Mouse (Mus musculus) skeletal muscle tissue, postnatal 0 days (tissue): ENCODE data around the gene Xkr8. TPM values are rescaled to one million over a fixed set of nuclear protein-coding genes. Genes with fewer than 3 reads are reported as not detected.

Source experiments
- polyA plus RNA-seq: library from polyadenylated mRNA; unstranded; fragments of >200 nt; fragmentation: Nextera tagmentation; extraction: Ambion mirVana; gene quantifications from 2 replicates; pipeline ENCODE4 v1.2.1, GENCODE M21; 2015

Xkr8 gene
- polyA plus RNA-seq: 2.4 and 3.6 TPM in 2 replicates

DNA sequence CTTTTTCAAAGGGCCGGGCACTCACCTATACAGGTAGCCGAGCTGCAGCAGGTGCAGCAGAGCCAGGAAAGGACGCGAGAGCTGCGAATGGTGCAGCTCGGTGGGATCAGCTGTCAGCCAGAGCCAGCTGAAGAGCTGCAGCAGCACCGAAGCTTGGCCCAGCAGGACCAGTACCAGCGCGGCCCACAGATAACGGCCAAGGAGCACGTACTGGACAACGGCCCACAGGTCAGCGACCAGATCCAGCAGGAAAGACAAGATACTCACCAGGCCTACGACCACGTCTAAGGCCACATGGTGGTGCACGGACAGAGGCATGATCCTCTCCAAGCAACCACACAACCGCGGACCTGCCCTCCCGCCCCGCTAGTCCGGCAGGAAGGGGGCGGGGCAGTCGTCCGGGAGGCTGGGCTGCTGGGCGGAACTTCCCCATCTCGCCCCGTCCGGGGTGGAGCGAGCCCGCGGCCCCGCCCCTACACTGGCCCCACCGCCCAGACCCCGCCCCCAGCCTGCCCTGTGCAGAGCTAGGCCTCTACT is at the start of gene Xkr8:
TSS of gene Xkr8 (minus strand) at position 399 of the 537 bp plus-strand sequence.

DNA sequence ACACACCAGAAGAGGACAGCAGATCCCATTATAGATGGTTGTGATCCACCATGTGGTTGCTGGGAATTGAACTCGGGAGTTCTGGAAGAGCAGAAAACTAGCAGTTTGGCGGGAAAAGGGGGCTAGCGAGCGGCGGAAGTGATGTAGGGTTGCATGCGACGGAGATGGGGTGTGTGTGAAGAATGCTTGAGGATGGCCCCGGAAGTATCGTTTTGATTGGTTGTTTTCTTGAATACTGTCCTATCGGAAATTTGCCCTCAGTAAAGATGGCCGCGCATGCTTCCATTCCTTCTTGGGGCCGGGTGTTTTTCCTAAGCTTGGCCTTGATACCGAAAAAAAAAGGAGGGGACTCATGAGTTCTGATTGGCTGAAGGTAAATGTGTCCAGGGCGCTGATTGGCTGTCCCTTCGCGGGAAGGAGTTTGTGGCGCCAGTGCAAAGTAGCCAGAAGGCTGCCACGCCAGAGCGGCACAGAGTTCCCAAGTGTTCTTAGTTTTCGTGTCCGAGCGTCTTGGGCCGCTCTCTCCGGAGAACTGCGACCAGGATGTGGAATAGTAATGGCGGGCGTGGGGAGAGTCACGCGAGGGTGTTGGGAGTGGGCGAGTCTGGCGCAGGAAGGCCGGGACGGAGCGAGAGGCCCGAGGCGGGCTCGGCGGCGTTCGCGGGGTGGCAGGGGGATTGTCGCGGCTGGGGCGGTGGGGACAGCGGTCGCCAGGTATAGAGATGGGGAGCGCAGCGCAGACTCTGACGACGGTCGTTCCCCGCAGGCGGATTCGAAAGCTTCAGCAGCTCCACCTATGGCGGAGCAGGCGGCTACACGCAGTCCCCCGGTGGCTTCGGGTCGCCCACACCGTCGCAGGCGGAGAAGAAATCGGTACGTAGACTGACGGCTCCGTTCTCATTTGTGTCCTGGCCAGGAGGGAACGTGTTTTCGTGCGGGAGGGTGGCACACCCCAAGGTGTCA is 35.8 kb upstream of the Xkr8 start, which contains the start of gene Rpa2:
TSS of gene Rpa2 (plus strand) at position 419 of the 963 bp plus-strand sequence.

GRCm38 (mm10) chr4:132756974-132757373 is 24.6 kb upstream of the Xkr8 start, which contains the start of gene Smpdl3b:
TSS of gene Smpdl3b (minus strand) at chr4:132757252.

Other genes starting within 250 kb of the Xkr8 start
- gene Sesn2, start 222.0 kb downstream of the Xkr8 start, polyA plus RNA-seq: 1.9 and 4.3 TPM in 2 replicates
- 522 and 530 TPM in 2 replicates for gene Atpif1, start 198.9 kb downstream of the Xkr8 start, polyA plus RNA-seq
- 75.9 and 86.2 TPM in 2 replicates for gene Dnajc8, start 197.0 kb downstream of the Xkr8 start, polyA plus RNA-seq
- gene Ptafr, start 168.5 kb downstream of the Xkr8 start, polyA plus RNA-seq: 1.6 and 2.5 TPM in 2 replicates
- gene Eya3, start 93.6 kb downstream of the Xkr8 start, polyA plus RNA-seq: 10.9 and 11.1 TPM in 2 replicates
- 0.76 and 1.4 TPM in 2 replicates for gene Smpdl3b, start 24.7 kb upstream of the Xkr8 start, polyA plus RNA-seq
- gene Rpa2, start 35.8 kb upstream of the Xkr8 start, polyA plus RNA-seq: 28.8 and 33.2 TPM in 2 replicates
- 1.9 and 3.2 TPM in 2 replicates for gene Themis2, start 63.8 kb upstream of the Xkr8 start, polyA plus RNA-seq
- gene Ppp1r8, start 110.6 kb upstream of the Xkr8 start, polyA plus RNA-seq: 14.5 and 16.5 TPM in 2 replicates
- 31.7 and 39.9 TPM in 2 replicates for gene Stx12, start 152.0 kb upstream of the Xkr8 start, polyA plus RNA-seq
- gene Fam76a, start 190.0 kb upstream of the Xkr8 start, polyA plus RNA-seq: 31.3 and 32.7 TPM in 2 replicates
- 0.21 and 0.37 TPM in 2 replicates for gene Fgr, start 241.5 kb upstream of the Xkr8 start, polyA plus RNA-seq